Mouse (Mus musculus) thymus, adult 2 months (tissue): ENCODE results near the gene Fgd1. TPM values are rescaled to one million over a fixed set of nuclear protein-coding genes. Genes with fewer than 3 reads are reported as not detected.
A peak's percentile ranks its signal among the peaks of the same experiment; 100 is the strongest.

Experiments used
- DNase-seq: peaks from one replicate; pipeline ENCODE4 v3.0.0; 2021
- H3K27ac ChIP-seq: fragments of 200-500 bp; 2 replicates; pipeline ENCODE4 v1.5.1; 2012; ENCODE audit warnings: low read length, control low read depth; ENCODE audit not compliant: control insufficient read depth, insufficient read depth
- H3K27me3 ChIP-seq: fragments of 200-500 bp; 2 replicates; pipeline ENCODE4 v1.6.1; 2012; ENCODE audit warnings: mild to moderate bottlenecking, low read length, moderate library complexity, mixed read lengths; ENCODE audit not compliant: control insufficient read depth, insufficient read depth
- H3K36me3 ChIP-seq: fragments of 200-500 bp; 2 replicates; pipeline ENCODE4 v1.6.1; 2012; ENCODE audit warnings: mild to moderate bottlenecking, low read length, moderate library complexity; ENCODE audit not compliant: control insufficient read depth, insufficient read depth
- H3K4me1 ChIP-seq: fragments of 200-500 bp; replicated peaks from 2 replicates; pipeline ENCODE4 v1.6.1; 2012; ENCODE audit warnings: low read length; ENCODE audit not compliant: control insufficient read depth, insufficient read depth
- H3K4me3 ChIP-seq: fragments of 200-500 bp; 2 replicates; pipeline ENCODE4 v1.5.1; 2012; ENCODE audit warnings: mild to moderate bottlenecking, low read length, control low read depth, moderate library complexity; ENCODE audit not compliant: control insufficient read depth, insufficient read depth
- CTCF ChIP-seq: fragments of 200-500 bp; IDR thresholded peaks from 2 replicates; pipeline ENCODE4 v1.5.1; 2012; ENCODE audit warnings: mild to moderate bottlenecking, control low read depth, low read length, moderate library complexity, borderline replicate concordance; ENCODE audit not compliant: control insufficient read depth, poor library complexity, insufficient read depth; ENCODE audit errors: extremely low read depth
- POLR2A ChIP-seq: fragments of 200-500 bp; IDR thresholded peaks from 2 replicates; pipeline ENCODE4 v1.6.1; 2012; ENCODE audit warnings: mild to moderate bottlenecking, low read length, control low read depth, moderate library complexity; ENCODE audit not compliant: control insufficient read depth, poor library complexity, insufficient read depth; ENCODE audit errors: extremely low read depth
- WGBS: fragments of 180-500 bp; shearing (Covaris S2); methylation state at CpG from one replicate; pipeline ENCODE4 v1.1.7; 2018; 5-methylcytosine and 5-hydroxymethylcytosine counted together
- polyA plus RNA-seq: library from polyadenylated mRNA; depleted of rRNA; stranded (reverse); fragments of >200 nt; gene quantifications from 2 replicates; pipeline ENCODE4 v1.2.3, GENCODE M21; 2012

Gene Fgd1
- polyA plus RNA-seq, 1 experiment: 3.4 TPM

GRCm38 (mm10) chrX:151041223-151041622 lies 4.7 kb upstream of the Fgd1 start:
- TF ChIP-seq CTCF (no peak), POLR2A (no peak)
- no peak for DNase-seq
- no peak overlapping the region for H3K27ac ChIP-seq
- H3K27me3 ChIP-seq: no peaks in the 10 kb centered on the region
- no peaks in the 10 kb centered on the region for H3K36me3 ChIP-seq
- WGBS: 93% methylated on average over 5 of the region's 5 CpGs
- H3K4me1 ChIP-seq: no peaks in the 10 kb centered on the region; the same call in 1 of the 2 replicates
- H3K4me3 ChIP-seq: no peak overlapping the region

DNA sequence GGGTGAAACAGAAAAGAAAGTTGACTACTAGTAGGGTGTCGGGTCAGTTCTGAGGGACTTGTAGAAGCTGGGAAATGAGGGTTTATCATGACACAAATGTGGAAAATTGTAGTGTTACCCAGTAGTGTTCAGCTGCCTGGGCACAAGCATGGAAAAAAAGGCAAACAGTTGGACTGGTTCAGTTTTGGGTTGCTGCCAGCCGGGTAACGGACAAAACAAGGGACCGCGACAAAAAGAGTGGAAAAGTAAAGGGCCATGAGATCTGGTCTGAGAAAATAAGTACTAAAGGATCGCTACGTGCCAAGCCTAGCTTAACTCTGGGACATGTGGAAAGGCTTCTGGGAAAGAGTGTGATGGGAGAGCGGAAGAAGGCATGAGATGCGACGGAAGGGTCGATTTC lies 371 bp downstream of the Fgd1 start:
- no peaks in the 10 kb centered on the region for H3K36me3 ChIP-seq
- H3K4me3 ChIP-seq: peak overlapping the region; percentile 70; the same call in 1 of the 2 replicates
- H3K27me3 ChIP-seq: no peaks in the 10 kb centered on the region
- no peak for DNase-seq
- H3K27ac ChIP-seq: no peak overlapping the region
- WGBS: 79% methylated on average over 11 of the region's 11 CpGs
- H3K4me1 ChIP-seq: peaks cover 4% of the 10 kb centered on the region
- TF ChIP-seq CTCF (no peak), POLR2A (no peak)

DNA sequence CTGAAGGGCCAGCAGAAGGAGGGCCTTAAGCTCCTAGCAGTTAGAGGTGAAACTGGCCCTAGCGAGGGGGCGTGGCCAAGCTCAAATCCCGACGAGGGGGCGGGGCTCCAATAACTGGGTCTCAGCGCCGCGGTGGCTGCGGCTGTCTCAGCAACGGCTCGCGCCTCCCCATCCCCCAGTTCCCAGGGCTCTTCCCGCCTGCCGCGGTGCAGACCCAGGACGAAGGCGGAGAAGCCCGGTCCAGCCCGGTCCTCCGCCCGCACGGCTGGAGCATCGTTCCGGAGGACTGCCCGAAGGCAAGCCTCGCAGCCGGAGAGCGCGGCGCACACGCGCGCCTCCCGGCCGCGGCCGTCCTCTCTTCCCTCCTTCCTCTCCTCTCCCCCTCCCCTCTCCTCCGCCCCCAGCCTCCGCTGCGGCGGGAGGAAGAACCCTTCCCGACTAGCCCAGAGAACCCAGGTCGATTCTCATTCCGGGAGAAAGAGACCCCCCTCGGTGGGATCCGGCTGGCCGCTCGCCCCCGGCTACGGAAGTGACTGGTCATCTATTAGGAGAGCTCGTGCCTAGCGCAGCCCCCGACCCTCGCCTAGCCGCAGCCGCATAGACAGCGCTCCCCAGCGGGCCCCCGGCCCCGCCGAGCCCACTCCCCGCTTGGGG lies 954 bp downstream of the Fgd1 start:
- WGBS: under 1% methylated on average over 37 of the region's 62 CpGs
- peak overlapping the region; percentile 70 for H3K4me3 ChIP-seq
- DNase-seq: peak; percentile 39
- peaks cover 4% of the 10 kb centered on the region for H3K4me1 ChIP-seq
- H3K27me3 ChIP-seq: no peaks in the 10 kb centered on the region
- TF ChIP-seq POLR2A (no peak), CTCF (no peak)
- H3K27ac ChIP-seq: no peak overlapping the region
- H3K36me3 ChIP-seq: no peaks in the 10 kb centered on the region

GRCm38 (mm10) chrX:151047431-151048058 lies 1.6 kb downstream of the Fgd1 start:
- H3K4me1 ChIP-seq: peaks cover 4% of the 10 kb centered on the region
- peak overlapping the region; percentile 70 for H3K4me3 ChIP-seq
- H3K27me3 ChIP-seq: no peaks in the 10 kb centered on the region
- H3K36me3 ChIP-seq: no peaks in the 10 kb centered on the region
- no peak overlapping the region for H3K27ac ChIP-seq
- 5% methylated on average over 56 of the region's 56 CpGs for WGBS
- peak; percentile 11 for DNase-seq
- no peak for TF ChIP-seq CTCF
- no peak for TF ChIP-seq POLR2A

- Histone ChIP-seq H3K4me3 (no peak overlapping the region), H3K27ac (no peak overlapping the region), H3K27me3 (no peaks in the 10 kb centered on the region), H3K4me1 (peaks cover 7% of the 10 kb centered on the region), H3K36me3 (no peaks in the 10 kb centered on the region)
- no peak for DNase-seq
- TF ChIP-seq POLR2A (no peak), CTCF (no peak)
- 94% methylated on average over 8 of the region's 8 CpGs for WGBS
Observed at GRCm38 (mm10) chrX:151049661-151050215, 3.8 kb downstream of the Fgd1 start.

- H3K4me1 ChIP-seq: peaks cover 7% of the 10 kb centered on the region
- H3K27me3 ChIP-seq: no peaks in the 10 kb centered on the region
- TF ChIP-seq POLR2A (no peak), CTCF (no peak)
- no peak for DNase-seq
- no peaks in the 10 kb centered on the region for H3K36me3 ChIP-seq
- no peak overlapping the region for H3K27ac ChIP-seq
- H3K4me3 ChIP-seq: no peak overlapping the region
- 88% methylated on average over 7 of the region's 7 CpGs for WGBS
Observed at GRCm38 (mm10) chrX:151050337-151050736, 4.4 kb downstream of the Fgd1 start.
